Mouse (Mus musculus) lung, postnatal 25 days (tissue): ENCODE measurements around the gene Glt1d1.
"Not testable (repeated sequence)": the region's sequence is repeated elsewhere in the genome, so short reads cannot be mapped to it uniquely, and the experiment has no call there.

ENCODE experiments used
- DNase-seq: peaks from one replicate; pipeline ENCODE4 v3.0.0; 2022; ENCODE audit warnings: low spot score

Gene Glt1d1

GRCm38 (mm10) chr5:127698525-127698924 is 66.5 kb downstream of the Glt1d1 start:
- DNase-seq: no peak

DNA sequence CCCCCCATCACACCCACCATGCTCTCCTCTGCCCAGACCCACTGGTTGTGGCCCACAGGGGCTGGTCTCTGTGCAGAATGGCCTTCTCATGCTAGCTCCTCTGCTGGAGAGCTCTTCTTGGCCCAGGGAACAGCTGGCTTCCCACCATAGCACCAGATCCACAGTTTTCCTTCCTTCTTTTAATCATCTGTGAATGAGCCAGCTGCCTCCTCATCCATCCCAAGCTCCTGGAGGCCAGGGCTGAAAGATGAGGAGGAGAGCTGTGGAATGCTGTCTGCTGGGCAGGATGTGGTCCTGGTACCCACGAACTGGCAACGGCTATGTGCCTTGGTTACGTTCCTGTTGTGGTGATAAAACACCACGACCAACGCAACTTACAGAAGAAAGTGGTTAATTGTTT is 67.6 kb downstream of the Glt1d1 start:
- no peak for DNase-seq

- no peak for DNase-seq
These were observed 68.1 kb downstream of the Glt1d1 start for GRCm38 (mm10) chr5:127700156-127700555.

- no peak for DNase-seq
These were observed 71.6 kb downstream of the Glt1d1 start for GRCm38 (mm10) chr5:127703609-127704180.

DNA sequence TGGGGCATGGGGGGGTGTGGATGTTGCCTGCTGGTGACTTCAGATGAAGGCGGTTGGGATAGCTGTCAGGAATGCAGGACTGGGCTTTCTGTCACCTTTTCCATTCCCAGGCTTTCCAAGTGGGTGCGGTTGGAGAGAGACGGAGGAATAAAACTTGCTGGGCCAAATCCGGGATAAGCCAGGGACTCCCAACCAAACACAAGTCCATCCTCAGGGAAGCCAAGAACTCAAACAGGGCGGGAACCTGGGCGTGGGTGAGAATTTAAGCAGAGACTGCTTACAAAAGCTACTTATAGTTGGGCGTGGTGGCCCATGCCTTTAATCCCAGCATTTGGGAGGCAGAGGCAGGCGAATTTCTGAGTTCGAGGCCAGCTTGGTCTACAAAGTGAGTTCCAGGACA is 73.2 kb downstream of the Glt1d1 start:
- no peak for DNase-seq

DNA sequence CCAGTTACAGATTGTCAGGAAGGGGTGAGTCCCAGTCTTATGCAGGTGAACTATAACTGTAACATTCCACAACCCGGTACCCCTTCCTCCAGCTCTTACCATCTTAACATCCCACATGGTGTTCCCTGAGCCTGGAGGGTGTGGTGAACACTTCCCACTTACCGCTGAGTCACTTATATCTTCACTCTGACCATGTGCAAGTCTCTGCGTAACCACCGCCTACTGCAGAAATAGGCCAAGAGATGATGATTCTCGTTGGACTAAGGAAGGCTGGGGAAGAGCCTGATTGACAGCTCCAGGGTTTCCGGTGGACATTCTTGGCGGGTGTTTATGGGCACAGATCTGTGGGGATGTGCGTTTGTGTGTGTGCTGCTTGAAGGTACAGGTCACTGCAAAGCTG is 73.9 kb downstream of the Glt1d1 start:
- DNase-seq: no peak

DNA sequence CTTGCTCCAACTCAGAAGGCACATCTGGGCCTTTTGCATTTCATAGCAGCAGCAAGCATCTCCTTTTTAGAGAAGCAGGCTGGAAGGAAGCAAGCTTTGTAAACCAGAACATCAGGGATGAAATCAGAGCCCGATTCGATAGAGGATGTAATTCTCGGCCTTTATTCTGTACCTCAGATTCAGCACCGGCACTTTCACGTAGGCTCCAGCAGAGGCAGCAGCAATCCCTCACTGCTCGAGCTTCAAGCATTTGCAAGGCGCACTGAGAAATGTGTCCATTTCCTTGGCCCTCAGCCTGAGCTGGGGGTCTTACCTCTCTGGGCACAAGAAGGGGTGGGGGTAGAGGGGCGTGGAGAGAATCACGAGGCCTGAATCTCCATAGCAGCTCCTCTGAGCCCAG is 76.1 kb downstream of the Glt1d1 start:
- DNase-seq: no peak

DNA sequence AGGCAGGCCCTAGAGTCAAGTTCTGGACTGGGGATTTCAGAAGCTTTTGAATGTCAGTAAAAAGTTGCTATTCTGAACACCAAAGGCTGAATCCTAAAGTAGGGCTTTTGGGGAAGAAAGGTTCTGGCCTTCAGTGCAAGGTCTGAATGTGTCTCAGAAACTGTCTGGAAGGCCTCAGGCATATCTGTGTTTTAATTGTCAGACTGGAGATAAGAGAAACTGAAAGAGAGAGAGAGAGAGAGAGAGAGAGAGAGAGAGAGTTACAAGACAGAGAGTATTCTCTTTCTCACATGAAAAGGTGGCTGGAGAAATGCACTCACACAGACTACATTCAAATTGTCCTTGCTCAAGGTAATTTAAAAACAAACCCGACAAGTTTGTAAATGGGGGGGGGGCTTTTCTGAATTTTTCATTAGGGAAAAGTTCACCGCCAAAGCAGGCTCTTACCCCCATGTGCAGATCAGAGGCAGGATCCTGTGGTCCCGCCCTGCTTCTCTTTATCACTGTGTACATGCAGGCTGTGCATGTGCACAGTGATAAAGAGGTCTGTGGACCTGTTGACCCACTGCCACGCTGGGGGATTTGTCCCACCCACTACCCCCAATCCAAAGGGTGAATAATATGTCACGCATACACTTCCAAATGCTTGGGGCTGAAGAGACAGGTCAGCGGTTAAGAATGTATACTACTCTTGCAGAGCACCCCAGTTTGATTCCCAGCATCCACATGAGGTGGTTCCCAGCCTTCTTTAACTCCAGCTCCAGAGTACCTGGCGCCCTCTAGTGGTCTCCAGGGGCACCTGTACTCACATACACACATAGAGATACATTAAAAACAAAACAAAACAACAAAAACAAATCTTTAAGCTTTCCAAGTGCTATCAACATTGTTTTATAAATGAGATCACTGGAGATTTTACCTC is 83.0 kb downstream of the Glt1d1 start:
- no peak for DNase-seq

DNA sequence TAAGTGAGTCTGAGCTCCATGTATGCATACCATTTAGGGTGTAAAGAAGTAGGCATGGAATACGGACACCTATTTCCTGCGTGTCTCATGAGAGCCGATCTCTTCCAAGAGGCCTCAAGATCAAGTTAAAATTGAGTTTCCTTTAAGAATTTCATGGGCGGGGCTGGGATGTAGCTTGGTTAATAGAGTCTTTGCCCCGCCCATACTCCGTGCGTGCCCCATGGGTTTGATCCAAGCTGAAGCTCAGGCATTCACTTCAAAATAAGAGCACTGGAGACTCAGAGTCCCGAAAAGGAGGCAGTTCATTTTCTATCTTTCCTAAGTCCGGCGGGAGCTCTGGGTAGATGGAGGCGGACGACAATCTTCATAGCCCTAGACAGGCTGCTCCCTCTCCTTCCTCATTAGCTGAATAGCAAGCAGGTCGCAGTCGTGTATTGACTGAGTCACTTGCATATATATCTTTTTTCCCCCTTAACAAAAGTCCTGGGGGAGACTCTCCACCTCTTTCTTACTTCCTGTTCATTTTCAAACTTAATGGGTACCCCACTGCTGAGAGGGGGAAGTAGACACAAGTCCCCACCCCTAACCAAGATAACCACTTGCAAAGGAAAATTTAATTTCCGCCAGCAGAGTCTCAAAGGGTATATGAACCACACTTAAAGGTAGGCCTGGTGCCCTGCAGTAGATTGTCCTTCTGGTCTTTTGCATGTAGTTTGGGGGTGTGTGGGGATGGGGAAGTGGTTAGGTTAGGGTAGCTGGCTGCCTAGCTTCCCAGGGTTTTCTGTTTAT is 88.7 kb downstream of the Glt1d1 start:
- peak; percentile 50 for DNase-seq

GRCm38 (mm10) chr5:127722171-127722570 is 90.1 kb downstream of the Glt1d1 start:
- DNase-seq: not testable (repeated sequence)

GRCm38 (mm10) chr5:127730351-127730750 is 98.3 kb downstream of the Glt1d1 start:
- DNase-seq: no peak

DNA sequence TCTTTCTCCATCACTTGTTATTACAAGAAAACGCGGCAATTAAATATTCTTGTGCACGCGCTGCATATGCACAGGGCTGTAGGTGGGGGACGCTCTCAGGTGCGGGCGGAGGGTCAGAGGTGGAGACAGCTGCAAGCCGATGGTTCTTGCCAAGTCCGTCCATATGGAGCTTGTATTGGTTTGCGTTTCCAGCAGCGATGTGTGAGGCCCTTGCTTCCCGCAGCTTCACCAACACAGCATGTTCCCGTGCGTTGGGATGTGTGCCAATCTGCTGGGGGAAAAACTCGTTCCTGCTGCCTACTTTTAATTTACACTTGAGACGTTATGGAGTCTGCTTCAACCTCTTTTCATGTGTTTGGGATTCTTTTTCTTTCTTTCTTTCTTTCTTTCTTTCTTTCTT is 109.3 kb downstream of the Glt1d1 start:
- no peak for DNase-seq

GRCm38 (mm10) chr5:127749540-127749939 is 117.5 kb downstream of the Glt1d1 start:
- DNase-seq: not testable (repeated sequence)

- DNase-seq: no peak
These were observed 119.4 kb downstream of the Glt1d1 start for GRCm38 (mm10) chr5:127751262-127751975.

DNA sequence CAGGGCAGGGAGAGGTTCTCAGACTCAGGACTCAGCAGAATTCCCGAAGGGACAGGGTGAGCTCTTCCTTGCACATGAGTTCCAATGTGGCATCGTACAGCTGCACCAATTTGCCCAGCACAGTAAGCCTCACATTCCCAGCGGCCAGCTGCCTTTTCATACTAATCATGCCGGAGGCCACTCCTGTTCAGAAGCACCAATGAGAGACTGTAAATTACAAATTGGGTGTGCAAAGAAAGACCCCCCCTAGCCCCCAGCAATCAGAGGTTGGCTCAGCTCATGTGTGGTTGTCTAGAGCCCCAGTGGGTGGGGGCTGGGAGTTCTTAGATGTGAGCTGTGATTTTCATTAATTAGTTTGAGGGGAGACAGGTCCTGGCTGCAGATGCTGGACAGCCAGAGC is 123.5 kb downstream of the Glt1d1 start:
- no peak for DNase-seq

DNA sequence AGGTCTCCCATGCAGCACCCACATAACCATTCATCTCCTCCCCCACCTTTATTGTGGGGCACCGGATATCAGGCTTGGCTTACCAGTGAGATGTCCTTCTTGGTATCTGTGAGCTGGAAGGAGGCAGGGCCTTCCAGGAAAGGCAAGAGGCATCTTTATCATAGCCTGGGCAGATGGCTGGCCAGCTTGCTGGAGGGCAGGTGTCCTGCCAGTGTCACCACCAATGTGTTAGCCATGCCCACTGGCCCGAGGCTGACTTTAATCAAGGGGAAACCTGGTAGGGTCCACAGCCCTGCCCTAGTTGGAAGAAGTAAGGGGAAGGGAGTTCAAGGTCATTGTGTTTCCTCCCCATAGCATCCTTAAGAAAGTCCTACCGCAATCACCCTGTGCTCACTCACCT is 123.9 kb downstream of the Glt1d1 start:
- no peak for DNase-seq

- no peak for DNase-seq
These were observed 124.8 kb downstream of the Glt1d1 start for GRCm38 (mm10) chr5:127756671-127757423.

GRCm38 (mm10) chr5:127758576-127758975 is 126.5 kb downstream of the Glt1d1 start:
- DNase-seq: no peak
